Mouse (Mus musculus): ENCODE data around the gene Trim9. TPM values are rescaled to one million over a fixed set of nuclear protein-coding genes. Genes with fewer than 3 reads are reported as not detected.

The Trim9 gene
- polyA plus RNA-seq, 1 experiment = 0.02 TPM

GRCm38 (mm10) chr12:70348026-70348425 is 612 bp upstream of the Trim9 start:
- peaks cover 10% of the 10 kb centered on the region; the same call in 1 of the 2 replicates for H3K4me1 ChIP-seq (ENCODE audit: control insufficient read depth, insufficient read depth, insufficient read length)
- peaks cover 13% of the 10 kb centered on the region for H3K27me3 ChIP-seq (ENCODE audit: control insufficient read depth, insufficient read depth, low read length)
- DNase-seq (ENCODE audit: low read depth in 1 of 2, low spot score in 2 of 2) = no peak
- no peak for TF ChIP-seq CTCF (IDR thresholded peaks at IDR 0.05; ENCODE audit: extremely low read depth, insufficient read depth, insufficient read length, insufficient replicate concordance)
- TF ChIP-seq POLR2A (IDR thresholded peaks at IDR 0.05; ENCODE audit: low read depth, low read length) = no peak
- 22% methylated on average over 8 of the region's 8 CpGs for WGBS
- H3K36me3 ChIP-seq (ENCODE audit: control insufficient read depth, insufficient read depth, low read length) = no peaks in the 10 kb centered on the region
- no peak overlapping the region for H3K4me3 ChIP-seq (ENCODE audit: extremely low read depth, insufficient read depth, insufficient read length)
- H3K27ac ChIP-seq (ENCODE audit: insufficient read depth, low read length) = no peak overlapping the region

GRCm38 (mm10) chr12:70346139-70347026 is 1.0 kb downstream of the Trim9 start:
- Histone ChIP-seq H3K4me3 (ENCODE audit: extremely low read depth, insufficient read depth, insufficient read length) (no peak overlapping the region; the same call in 1 of the 2 replicates), H3K27ac (ENCODE audit: insufficient read depth, low read length) (no peak overlapping the region), H3K4me1 (ENCODE audit: control insufficient read depth, insufficient read depth, insufficient read length) (peaks cover 10% of the 10 kb centered on the region; the same call in 1 of the 2 replicates), H3K27me3 (ENCODE audit: control insufficient read depth, insufficient read depth, low read length) (peaks cover 13% of the 10 kb centered on the region), H3K36me3 (ENCODE audit: control insufficient read depth, insufficient read depth, low read length) (no peaks in the 10 kb centered on the region)
- DNase-seq (ENCODE audit: low read depth in 1 of 2, low spot score in 2 of 2) = no peak
- TF ChIP-seq CTCF (IDR thresholded peaks at IDR 0.05; ENCODE audit: extremely low read depth, insufficient read depth, insufficient read length, insufficient replicate concordance) (no peak), POLR2A (IDR thresholded peaks at IDR 0.05; ENCODE audit: low read depth, low read length) (no peak)
- 3% methylated on average over 60 of the region's 60 CpGs for WGBS

DNA sequence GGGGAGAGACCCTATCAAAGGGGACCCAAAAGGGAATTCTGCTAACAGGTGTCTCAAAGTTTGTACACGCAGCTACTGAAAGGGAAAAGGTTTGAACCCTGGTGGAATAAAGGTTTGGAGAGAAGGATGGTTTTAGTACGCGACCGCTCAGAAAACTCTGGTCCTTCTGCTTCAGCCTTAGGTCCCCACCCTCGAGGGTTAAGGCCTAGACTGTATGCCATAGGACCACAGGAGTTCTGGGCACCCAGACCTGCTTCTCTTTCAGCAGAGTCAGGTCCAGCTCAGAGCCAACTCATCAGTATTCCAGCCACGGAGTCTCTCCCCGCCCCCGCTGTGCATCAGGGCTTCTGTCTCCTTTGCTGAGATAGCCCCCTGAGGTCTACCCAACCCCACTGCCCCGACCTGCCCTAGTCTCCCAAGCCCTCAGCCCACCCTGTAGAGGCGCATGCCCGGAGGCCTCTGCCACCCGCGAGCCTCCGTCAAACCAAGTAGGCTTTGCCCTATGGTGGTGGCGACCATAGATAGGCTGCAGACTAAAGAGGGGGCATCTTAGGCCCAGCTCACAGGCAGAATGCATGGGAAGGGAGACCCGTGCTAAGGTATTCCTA is 1.8 kb downstream of the Trim9 start:
- no peak overlapping the region for H3K4me3 ChIP-seq (ENCODE audit: extremely low read depth, insufficient read depth, insufficient read length)
- H3K36me3 ChIP-seq (ENCODE audit: control insufficient read depth, insufficient read depth, low read length) = no peaks in the 10 kb centered on the region
- peaks cover 10% of the 10 kb centered on the region; the same call in 1 of the 2 replicates for H3K4me1 ChIP-seq (ENCODE audit: control insufficient read depth, insufficient read depth, insufficient read length)
- H3K27me3 ChIP-seq (ENCODE audit: control insufficient read depth, insufficient read depth, low read length) = peaks cover 13% of the 10 kb centered on the region
- 38% methylated on average over 16 of the region's 16 CpGs for WGBS
- no peak overlapping the region for H3K27ac ChIP-seq (ENCODE audit: insufficient read depth, low read length)
- no peak for DNase-seq (ENCODE audit: low read depth in 1 of 2, low spot score in 2 of 2)
- TF ChIP-seq POLR2A (IDR thresholded peaks at IDR 0.05; ENCODE audit: low read depth, low read length) = no peak
- no peak for TF ChIP-seq CTCF (IDR thresholded peaks at IDR 0.05; ENCODE audit: extremely low read depth, insufficient read depth, insufficient read length, insufficient replicate concordance)

DNA sequence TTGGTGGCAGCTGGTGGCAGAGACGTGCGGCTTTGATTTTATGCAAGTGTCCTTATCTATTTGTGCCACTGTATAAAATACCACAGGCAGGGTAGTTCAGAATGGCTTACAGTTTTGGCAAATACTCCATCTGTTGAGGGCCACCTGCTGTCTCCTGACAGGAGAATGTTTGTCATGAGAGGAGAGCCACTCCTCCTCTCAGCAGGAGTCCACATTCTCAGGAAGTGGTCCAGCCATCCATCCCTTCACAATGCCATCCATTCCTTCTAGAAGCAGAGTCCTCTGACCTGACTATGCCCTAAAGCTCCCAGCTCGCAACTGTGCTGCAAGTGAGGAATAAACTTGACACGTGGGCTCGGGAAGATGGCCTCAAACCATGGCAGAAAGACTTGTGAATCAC is 12.2 kb downstream of the Trim9 start:
- no peak for TF ChIP-seq POLR2A (IDR thresholded peaks at IDR 0.05; ENCODE audit: low read depth, low read length)
- no peak for TF ChIP-seq CTCF (IDR thresholded peaks at IDR 0.05; ENCODE audit: extremely low read depth, insufficient read depth, insufficient read length, insufficient replicate concordance)
- Histone ChIP-seq H3K4me1 (ENCODE audit: control insufficient read depth, insufficient read depth, insufficient read length) (no peaks in the 10 kb centered on the region), H3K4me3 (ENCODE audit: extremely low read depth, insufficient read depth, insufficient read length) (no peak overlapping the region), H3K27me3 (ENCODE audit: control insufficient read depth, insufficient read depth, low read length) (no peaks in the 10 kb centered on the region), H3K36me3 (ENCODE audit: control insufficient read depth, insufficient read depth, low read length) (no peaks in the 10 kb centered on the region), H3K27ac (ENCODE audit: insufficient read depth, low read length) (no peak overlapping the region)
- WGBS = 81% methylated on average over 5 of the region's 5 CpGs
- no peak for DNase-seq (ENCODE audit: low read depth in 1 of 2, low spot score in 2 of 2)

GRCm38 (mm10) chr12:70333253-70333805 is 14.1 kb downstream of the Trim9 start:
- H3K27me3 ChIP-seq (ENCODE audit: control insufficient read depth, insufficient read depth, low read length) = no peaks in the 10 kb centered on the region
- no peak for DNase-seq (ENCODE audit: low read depth in 1 of 2, low spot score in 2 of 2)
- H3K36me3 ChIP-seq (ENCODE audit: control insufficient read depth, insufficient read depth, low read length) = no peaks in the 10 kb centered on the region
- WGBS = 87% methylated on average over 6 of the region's 6 CpGs
- no peaks in the 10 kb centered on the region for H3K4me1 ChIP-seq (ENCODE audit: control insufficient read depth, insufficient read depth, insufficient read length)
- H3K4me3 ChIP-seq (ENCODE audit: extremely low read depth, insufficient read depth, insufficient read length) = no peak overlapping the region
- H3K27ac ChIP-seq (ENCODE audit: insufficient read depth, low read length) = no peak overlapping the region
- TF ChIP-seq CTCF (IDR thresholded peaks at IDR 0.05; ENCODE audit: extremely low read depth, insufficient read depth, insufficient read length, insufficient replicate concordance) = no peak
- TF ChIP-seq POLR2A (IDR thresholded peaks at IDR 0.05; ENCODE audit: low read depth, low read length) = no peak

GRCm38 (mm10) chr12:70329059-70329458 is 18.4 kb downstream of the Trim9 start:
- no peak for TF ChIP-seq POLR2A (IDR thresholded peaks at IDR 0.05; ENCODE audit: low read depth, low read length)
- 76% methylated on average over 3 of the region's 3 CpGs for WGBS
- Histone ChIP-seq H3K27ac (ENCODE audit: insufficient read depth, low read length) (no peak overlapping the region), H3K36me3 (ENCODE audit: control insufficient read depth, insufficient read depth, low read length) (no peaks in the 10 kb centered on the region), H3K27me3 (ENCODE audit: control insufficient read depth, insufficient read depth, low read length) (no peaks in the 10 kb centered on the region), H3K4me3 (ENCODE audit: extremely low read depth, insufficient read depth, insufficient read length) (no peak overlapping the region), H3K4me1 (ENCODE audit: control insufficient read depth, insufficient read depth, insufficient read length) (no peaks in the 10 kb centered on the region)
- DNase-seq (ENCODE audit: low read depth in 1 of 2, low spot score in 2 of 2) = no peak
